Mouse (Mus musculus) CH12.LX (cell line): ENCODE results near the gene Hoxc5. TPM values are rescaled to one million over a fixed set of nuclear protein-coding genes. Genes with fewer than 3 reads are reported as not detected.
A peak's percentile ranks its signal among the peaks of the same experiment; 100 is the strongest.

Source experiments
- DNase-seq: peaks from one replicate; pipeline ENCODE4 v3.0.0-alpha.2; 2013; ENCODE audit errors: extremely low read depth
- H3K27ac ChIP-seq: 2 replicates; pipeline ENCODE4 v1.5.1; 2012; ENCODE audit warnings: low read depth, mild to moderate bottlenecking, control low read depth, moderate library complexity; ENCODE audit not compliant: insufficient read depth
- H3K27me3 ChIP-seq: replicated peaks from 2 replicates; pipeline ENCODE3; 2012; ENCODE audit warnings: inconsistent platforms
- H3K36me3 ChIP-seq, 2 experiments: replicated peaks in 1 of 2; 2 replicates each; pipeline versions ENCODE3 to v1.6.1; 2012; ENCODE audit warnings: inconsistent platforms in 1 of 2, low read length in 1 of 2, mild to moderate bottlenecking in 1 of 2, mixed read lengths in 1 of 2, moderate library complexity in 1 of 2; ENCODE audit not compliant: control insufficient read depth in 1 of 2, insufficient read depth in 1 of 2
- H3K4me1 ChIP-seq, 2 experiments: 2 replicates each; pipeline ENCODE4 v1.6.1; 2012; ENCODE audit warnings: inconsistent platforms in 1 of 2, moderate library complexity in 1 of 2; ENCODE audit not compliant: insufficient read depth in 2 of 2, control insufficient read depth in 1 of 2
- H3K4me2 ChIP-seq: 2 replicates; pipeline ENCODE4 v1.6.1; 2012; ENCODE audit warnings: low read depth, mild to moderate bottlenecking, control low read depth; ENCODE audit not compliant: poor library complexity, insufficient read depth, severe bottlenecking
- H3K4me3 ChIP-seq, 3 experiments: fragments of 150-350 bp in 1 of 3; sonication (generic) in 1 of 3; replicated peaks in 1 of 3; 2 replicates each; pipeline versions ENCODE3 to v1.5.1; 2011 to 2012; ENCODE audit warnings: low read depth in 2 of 3, low read length in 2 of 3, mild to moderate bottlenecking in 2 of 3, moderate library complexity in 2 of 3, control low read depth in 1 of 3, improper control_type of control experiment in 1 of 3, inconsistent platforms in 1 of 3, mixed read lengths in 1 of 3; ENCODE audit not compliant: poor library complexity in 1 of 3
- H3K79me2 ChIP-seq: replicated peaks from 2 replicates; pipeline ENCODE4 v1.6.1; 2012; ENCODE audit warnings: mild to moderate bottlenecking, moderate library complexity; ENCODE audit not compliant: control insufficient read depth, poor library complexity, insufficient read depth, severe bottlenecking; ENCODE audit errors: extremely low read depth
- H3K9ac ChIP-seq: 2 replicates; pipeline ENCODE4 v1.6.1; 2012; ENCODE audit warnings: low read depth, mild to moderate bottlenecking, control low read depth, moderate library complexity; ENCODE audit not compliant: insufficient read depth
- H3K9me3 ChIP-seq: replicated peaks from 2 replicates; pipeline ENCODE3; 2012; ENCODE audit warnings: low read length, inconsistent platforms, mixed read lengths
- CTCF ChIP-seq, 2 experiments: IDR thresholded peaks in 1 of 2; conservative IDR thresholded peaks in 1 of 2; 2 replicates each; pipeline ENCODE4 v1.5.1; 2011 to 2012; ENCODE audit warnings: low read depth in 2 of 2, low read length in 2 of 2, improper control_type of control experiment in 1 of 2, inconsistent platforms in 1 of 2, mild to moderate bottlenecking in 1 of 2, moderate library complexity in 1 of 2
- EP300 ChIP-seq: IDR thresholded peaks from 2 replicates; pipeline ENCODE4 v1.6.1; 2011; ENCODE audit warnings: low read length, improper control_type of control experiment
- IRF4 ChIP-seq: IDR thresholded peaks from 2 replicates; pipeline ENCODE4 v1.6.1; 2014; ENCODE audit warnings: low read depth, mild to moderate bottlenecking, inconsistent platforms, low read length, improper control_type of control experiment
- JUND ChIP-seq: conservative IDR thresholded peaks from 2 replicates; pipeline ENCODE4 v1.6.1; 2011; ENCODE audit warnings: low read depth, low read length, improper control_type of control experiment
- MAZ ChIP-seq: IDR thresholded peaks from 2 replicates; pipeline ENCODE4 v1.6.1; 2012; ENCODE audit warnings: low read depth, mild to moderate bottlenecking, inconsistent platforms, low read length, improper control_type of control experiment, moderate library complexity
- MYC ChIP-seq: IDR thresholded peaks from 2 replicates; pipeline ENCODE4 v1.6.1; 2011; ENCODE audit warnings: low read depth, mild to moderate bottlenecking, improper control_type of control experiment, low read length
- NRF1 ChIP-seq: IDR thresholded peaks from 2 replicates; pipeline ENCODE4 v1.6.1; 2014; ENCODE audit warnings: low read depth, mild to moderate bottlenecking, inconsistent platforms, low read length, improper control_type of control experiment, moderate library complexity
- POLR2A ChIP-seq: IDR thresholded peaks from 2 replicates; pipeline ENCODE4 v1.6.1; 2011; ENCODE audit warnings: low read depth, mild to moderate bottlenecking, improper control_type of control experiment, low read length
- RCOR1 ChIP-seq: conservative IDR thresholded peaks from 2 replicates; pipeline ENCODE4 v1.6.1; 2012; ENCODE audit warnings: low read depth, mild to moderate bottlenecking, inconsistent platforms, low read length, improper control_type of control experiment
- UBTF ChIP-seq: IDR thresholded peaks from 2 replicates; pipeline ENCODE4 v1.6.1; 2012; ENCODE audit warnings: low read depth, mild to moderate bottlenecking, inconsistent platforms, low read length, improper control_type of control experiment, moderate library complexity
- USF1 ChIP-seq: IDR thresholded peaks from 2 replicates; pipeline ENCODE4 v1.6.1; 2014; ENCODE audit warnings: low read depth, mild to moderate bottlenecking, inconsistent platforms, low read length, improper control_type of control experiment
- dilution Hi-C: fragments of 300-500 bp; cut with MboI; formaldehyde crosslinking; loops from 2 replicates; pipeline ENCODE4 v1.14.3; 2020; ENCODE audit warnings: low sequenced_read_pairs; ENCODE audit not compliant: extremely low pct_unique_long_range_greater_than_20kb, extremely low pct_ligation_motif_present
- in situ Hi-C: fragments of 300-500 bp; cut with MboI; formaldehyde crosslinking; loops from 3 replicates; pipeline ENCODE4 v1.14.3; 2019; ENCODE audit warnings: low sequenced_read_pairs, low pct_ligation_motif_present, low pct_unique_long_range_greater_than_20kb, mixed read lengths
- polyA plus RNA-seq: library from polyadenylated mRNA; unstranded; fragments of >175 nt; gene quantifications from 2 replicates; pipeline ENCODE4 v1.2.1, GENCODE M21; 2012; ENCODE audit warnings: low read depth; ENCODE audit not compliant: insufficient read length
- total RNA-seq, 2 experiments: library from RNA; depleted of rRNA; stranded (reverse); fragments of 300-350 nt in 1 of 2; fragments of >200 nt in 1 of 2; gene quantifications; 2 replicates each; pipeline ENCODE4 v1.2.3; 2012 to 2014

Hoxc5 gene
- total and polyA plus RNA-seq, 3 experiments: 0.15 to 0.16 TPM; not detected in 1

DNA sequence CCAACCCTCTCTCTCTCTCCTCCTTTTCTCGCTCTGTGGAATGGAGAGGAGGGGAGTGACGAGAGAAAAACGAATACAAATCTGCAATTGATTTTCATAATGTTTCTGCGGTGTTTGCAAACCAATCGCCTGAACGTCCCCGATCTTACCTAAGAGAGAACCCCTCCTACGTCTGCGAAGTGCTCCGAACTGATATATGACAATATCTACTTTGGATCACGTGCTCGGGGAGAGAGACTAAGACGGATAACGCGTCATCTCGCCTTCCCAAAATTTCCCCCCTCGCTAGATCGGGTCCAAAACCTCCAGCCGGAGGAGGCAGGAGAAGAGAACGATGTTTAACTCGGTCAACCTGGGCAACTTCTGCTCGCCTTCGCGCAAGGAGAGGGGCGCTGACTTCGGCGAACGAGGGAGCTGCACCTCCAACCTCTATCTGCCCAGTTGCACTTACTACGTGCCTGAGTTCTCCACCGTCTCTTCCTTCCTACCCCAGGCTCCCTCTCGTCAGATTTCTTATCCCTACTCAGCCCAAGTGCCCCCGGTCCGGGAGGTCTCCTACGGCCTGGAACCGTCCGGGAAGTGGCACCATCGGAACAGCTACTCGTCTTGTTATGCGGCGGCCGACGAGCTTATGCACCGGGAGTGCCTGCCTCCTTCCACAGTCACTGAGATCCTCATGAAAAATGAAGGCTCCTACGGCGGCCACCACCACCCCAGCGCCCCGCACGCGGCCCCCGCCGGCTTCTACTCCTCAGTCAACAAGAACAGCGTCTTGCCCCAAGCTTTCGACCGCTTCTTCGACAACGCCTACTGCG is 12.8 kb upstream of the Hoxc5 start, which contains the start of gene Hoxc11:
TSS of gene Hoxc11 (plus strand) at position 236 of the 815 bp plus-strand sequence.
- peaks cover 0 to under 1% of the 10 kb centered on the region in 2 experiments; a peak in 3 of 4 replicates for H3K4me1 ChIP-seq
- H3K9ac ChIP-seq: no peak within 1 kb of the TSS
- H3K79me2 ChIP-seq: no peaks in the 10 kb centered on the region
- H3K36me3 ChIP-seq: no peaks in the 10 kb centered on the region
- DNase-seq: no peak
- TF ChIP-seq NRF1 (no peak), MYC (no peak), UBTF (no peak), CTCF (conservative IDR thresholded peaks at IDR 0.05 in 1 of 2, IDR thresholded peaks at IDR 0.05 in 1 of 2; ENCODE audit: low read depth in 2 of 2, low read length in 2 of 2) (no peak), JUND (no peak)
- TF ChIP-seq, all 38 proteins: peak for 0
- H3K9me3 ChIP-seq: peaks cover 6% of the 10 kb centered on the region
- no peak within 1 kb of the TSS for H3K4me3 ChIP-seq
- no peak within 1 kb of the TSS for H3K27ac ChIP-seq
- no peak within 1 kb of the TSS for H3K4me2 ChIP-seq
- in situ Hi-C loops (no loop called here), dilution Hi-C loops (no loop called here)
- H3K27me3 ChIP-seq: peaks cover 95% of the 10 kb centered on the region

DNA sequence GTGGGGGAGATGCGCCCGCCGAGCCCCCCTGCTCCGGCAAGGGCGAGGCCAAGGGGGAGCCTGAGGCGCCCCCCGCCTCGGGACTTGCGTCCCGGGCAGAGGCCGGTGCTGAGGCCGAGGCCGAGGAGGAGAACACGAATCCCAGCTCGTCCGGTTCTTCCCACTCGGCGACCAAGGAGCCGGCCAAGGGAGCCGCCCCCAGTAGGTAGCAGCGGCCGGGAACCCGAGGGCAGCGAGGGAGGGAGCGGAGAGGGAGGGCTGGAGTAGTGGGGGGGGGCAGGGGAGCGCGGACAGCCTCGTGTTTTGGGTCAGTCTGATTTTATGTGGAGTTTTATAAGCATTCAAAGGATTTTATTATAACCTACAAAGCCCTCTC is 12.2 kb upstream of the Hoxc5 start:
- Histone ChIP-seq H3K9me3 (peaks cover 6% of the 10 kb centered on the region), H3K27me3 (peaks cover 95% of the 10 kb centered on the region), H3K36me3 (no peaks in the 10 kb centered on the region), H3K79me2 (no peaks in the 10 kb centered on the region), H3K27ac (no peak overlapping the region), H3K4me1 (peaks cover 0 to 7% of the 10 kb centered on the region in 2 experiments; a peak in 3 of 4 replicates), H3K9ac (no peak overlapping the region), H3K4me2 (no peak overlapping the region), H3K4me3 (no peak overlapping the region)
- TF ChIP-seq USF1: no peak
- TF ChIP-seq EP300: no peak
- no peak for DNase-seq
- in situ Hi-C loops (no loop called here), dilution Hi-C loops (no loop called here)

DNA sequence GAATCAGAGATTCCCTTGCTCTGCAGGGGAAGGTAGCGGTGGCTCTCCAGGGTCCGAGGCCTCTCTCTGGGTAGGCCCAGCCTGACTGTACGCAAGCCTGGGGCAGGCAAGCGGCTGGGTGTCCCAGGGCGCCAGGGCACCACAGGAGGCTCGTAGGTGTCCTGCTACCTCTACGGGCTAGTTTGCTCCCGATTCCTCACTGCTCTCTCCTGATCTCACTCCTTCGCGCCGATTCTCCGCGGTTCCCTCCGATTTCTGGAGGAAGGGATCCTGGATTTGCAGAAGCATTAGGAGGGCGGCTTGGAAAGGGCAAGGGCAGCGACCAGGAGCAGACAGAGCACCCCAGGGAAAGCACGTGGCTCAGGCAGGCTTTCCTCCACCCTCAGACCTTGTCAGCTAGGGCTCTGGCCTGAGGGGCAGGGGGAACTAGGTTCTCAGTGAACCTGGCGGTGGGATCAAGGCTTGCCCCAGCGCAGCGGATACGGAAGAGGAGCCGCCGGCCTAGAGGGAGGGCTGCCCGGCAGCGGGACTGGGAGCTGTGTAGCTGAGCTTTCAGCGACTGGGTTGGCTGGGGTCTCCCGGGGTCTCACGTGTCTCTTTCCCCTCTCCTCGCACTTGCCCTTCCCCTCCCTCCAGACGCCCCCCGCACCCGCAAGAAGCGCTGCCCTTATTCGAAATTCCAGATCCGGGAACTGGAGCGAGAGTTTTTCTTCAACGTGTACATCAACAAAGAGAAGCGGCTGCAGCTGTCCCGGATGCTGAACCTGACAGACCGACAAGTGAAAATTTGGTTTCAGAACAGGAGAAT is 11.2 kb upstream of the Hoxc5 start:
- Histone ChIP-seq H3K27ac (no peak overlapping the region), H3K9ac (no peak overlapping the region), H3K9me3 (peaks cover 6% of the 10 kb centered on the region), H3K4me3 (no peak overlapping the region), H3K4me1 (peaks cover 0 to 12% of the 10 kb centered on the region in 2 experiments; a peak in 3 of 4 replicates), H3K79me2 (no peaks in the 10 kb centered on the region), H3K4me2 (peak overlapping the region; percentile 61), H3K36me3 (no peaks in the 10 kb centered on the region), H3K27me3 (peaks cover 96% of the 10 kb centered on the region)
- DNase-seq: no peak
- TF ChIP-seq POLR2A (no peak), IRF4 (no peak), RCOR1 (no peak), MAZ (no peak)
- in situ Hi-C loops (no loop called here), dilution Hi-C loops (no loop called here)
